Mouse (Mus musculus): ENCODE results near the gene Tigar. TPM values are rescaled to one million over a fixed set of nuclear protein-coding genes. Genes with fewer than 3 reads are reported as not detected.

The Tigar gene
- polyA plus RNA-seq, 1 experiment from 2014 or later: 8.3 TPM

DNA sequence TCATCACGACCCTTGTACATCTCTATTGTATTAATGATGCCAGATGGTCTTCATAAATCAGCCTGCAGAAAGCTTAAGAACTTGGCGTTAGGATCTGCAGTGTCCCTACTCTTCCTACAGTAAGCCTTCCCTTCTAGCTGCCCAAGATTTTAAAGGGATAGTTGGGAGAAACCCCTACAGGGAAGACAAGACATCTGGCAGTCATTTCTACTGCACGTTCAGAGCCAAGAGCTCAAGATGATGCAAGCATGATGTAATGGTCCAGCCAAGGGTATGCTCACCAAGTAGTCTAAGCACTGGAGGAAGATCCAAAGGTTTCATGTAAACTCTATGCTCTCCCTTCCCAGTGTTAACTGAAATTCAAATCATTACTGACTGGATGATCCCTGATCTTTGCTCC lies 23.4 kb upstream of the Tigar start:
- no peak overlapping the region for H3K4me2 ChIP-seq (replicated peaks)
- no peaks in the 10 kb centered on the region for H3K27me3 ChIP-seq
- H3K4me3 ChIP-seq: no peak overlapping the region
- no peak for ATAC-seq (ENCODE audit: low FRiP score)
- no peaks in the 10 kb centered on the region for H3K9me3 ChIP-seq (replicated peaks)
- H3K27ac ChIP-seq: no peak overlapping the region
- peaks cover 6% of the 10 kb centered on the region; the same call in 1 of the 2 replicates for H3K4me1 ChIP-seq
- no peak overlapping the region for H3K9ac ChIP-seq
- peaks cover 22% of the 10 kb centered on the region for H3K36me3 ChIP-seq
- 75% methylated on average over 3 of the region's 3 CpGs for WGBS

DNA sequence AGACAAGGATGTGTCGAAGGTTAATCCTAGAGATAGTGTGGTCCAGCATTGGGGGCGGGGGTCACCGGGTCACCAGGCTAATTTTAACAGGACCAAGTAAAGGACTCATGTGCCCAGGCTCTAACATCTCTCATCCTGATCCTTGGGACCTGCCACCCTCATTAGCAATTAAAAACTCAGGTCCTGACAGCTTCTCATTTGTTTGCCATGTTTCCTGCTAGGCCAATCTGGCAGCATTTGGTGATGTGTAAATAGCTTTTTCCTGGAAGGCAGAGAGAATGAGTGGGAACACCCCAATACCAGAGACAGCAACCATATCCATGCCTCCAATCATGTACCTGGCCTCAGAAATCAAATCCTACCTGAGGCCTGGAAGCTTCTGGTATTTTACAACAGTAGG lies 22.6 kb upstream of the Tigar start:
- Histone ChIP-seq H3K9ac (no peak overlapping the region), H3K36me3 (peaks cover 19% of the 10 kb centered on the region), H3K27ac (no peak overlapping the region), H3K27me3 (no peaks in the 10 kb centered on the region), H3K9me3 (replicated peaks) (no peaks in the 10 kb centered on the region), H3K4me1 (peaks cover 6% of the 10 kb centered on the region; the same call in 1 of the 2 replicates), H3K4me3 (no peak overlapping the region), H3K4me2 (replicated peaks) (no peak overlapping the region)
- no peak for ATAC-seq (ENCODE audit: low FRiP score)
- 86% methylated on average over 3 of the region's 3 CpGs for WGBS

DNA sequence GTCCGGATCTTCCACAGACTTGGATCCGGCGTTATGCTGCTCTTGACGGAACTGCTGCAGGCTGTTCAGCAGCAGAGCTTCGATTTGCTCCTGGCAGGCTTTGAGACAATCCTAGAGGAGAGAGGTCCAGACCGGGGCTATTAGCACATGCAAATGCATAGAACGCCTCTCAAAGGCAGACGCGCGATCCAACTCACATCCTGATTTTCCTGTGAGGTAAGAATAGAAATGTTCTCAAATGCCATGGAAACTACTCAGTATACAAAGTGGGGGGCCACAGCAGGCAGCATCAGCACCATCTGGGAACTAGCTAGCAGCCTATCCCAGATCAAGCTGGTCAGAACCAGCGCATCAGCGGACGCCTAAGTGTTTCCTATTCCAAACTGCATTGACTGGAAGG lies 21.0 kb upstream of the Tigar start:
- 67% methylated on average over 13 of the region's 13 CpGs for WGBS
- H3K36me3 ChIP-seq: peaks cover 15% of the 10 kb centered on the region
- no peak overlapping the region for H3K27ac ChIP-seq
- peaks cover 6% of the 10 kb centered on the region; the same call in 1 of the 2 replicates for H3K4me1 ChIP-seq
- H3K9me3 ChIP-seq (replicated peaks): no peaks in the 10 kb centered on the region
- ATAC-seq (ENCODE audit: low FRiP score): no peak
- H3K9ac ChIP-seq: no peak overlapping the region
- no peak overlapping the region for H3K4me2 ChIP-seq (replicated peaks)
- no peaks in the 10 kb centered on the region for H3K27me3 ChIP-seq
- H3K4me3 ChIP-seq: no peak overlapping the region

DNA sequence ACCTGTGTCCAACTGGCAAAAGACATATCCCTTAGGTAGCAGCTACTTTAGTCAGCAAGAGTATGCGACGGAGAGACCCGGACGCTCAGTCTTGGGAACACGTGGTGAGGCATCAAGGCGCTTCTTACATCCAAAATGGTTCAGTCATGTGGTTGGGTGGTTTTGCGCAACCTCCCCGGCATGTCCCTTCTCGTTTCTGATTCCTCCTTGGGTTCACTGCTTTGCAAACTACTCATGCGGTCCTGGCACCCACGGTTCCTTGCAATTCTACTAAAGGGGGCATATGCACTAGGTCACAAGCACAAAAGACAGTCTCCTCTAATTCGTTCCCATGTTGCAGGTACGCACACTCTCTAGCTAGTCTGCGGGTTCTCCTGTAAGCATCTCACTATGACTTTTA lies 20.3 kb upstream of the Tigar start:
- WGBS: 92% methylated on average over 14 of the region's 14 CpGs
- H3K4me1 ChIP-seq: peaks cover 6% of the 10 kb centered on the region; the same call in 1 of the 2 replicates
- H3K27me3 ChIP-seq: no peaks in the 10 kb centered on the region
- no peak overlapping the region for H3K4me3 ChIP-seq
- no peak overlapping the region for H3K27ac ChIP-seq
- no peak overlapping the region for H3K4me2 ChIP-seq (replicated peaks)
- peaks cover 15% of the 10 kb centered on the region for H3K36me3 ChIP-seq
- H3K9me3 ChIP-seq (replicated peaks): no peaks in the 10 kb centered on the region
- no peak for ATAC-seq (ENCODE audit: low FRiP score)
- H3K9ac ChIP-seq: no peak overlapping the region

DNA sequence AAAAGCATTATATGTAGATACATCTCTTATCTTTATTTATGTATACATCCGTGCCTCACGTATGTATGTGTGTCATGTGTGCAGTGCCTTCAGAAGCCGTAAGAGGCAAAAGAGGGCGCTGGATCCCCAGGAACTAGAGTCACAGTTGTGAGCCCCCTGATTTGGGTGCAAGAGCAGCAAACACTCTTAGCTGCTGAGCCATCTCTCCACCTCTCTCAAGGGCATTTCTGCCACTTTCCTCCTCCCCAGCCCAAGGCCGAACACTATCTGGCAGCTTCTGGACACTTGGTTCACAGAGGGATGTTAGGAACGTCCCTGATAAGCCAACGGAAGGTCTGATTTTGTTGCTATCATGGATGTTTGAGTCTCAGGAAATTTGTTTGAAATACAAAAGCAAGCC lies 14.1 kb upstream of the Tigar start:
- 86% methylated on average over 7 of the region's 7 CpGs for WGBS
- Histone ChIP-seq H3K4me2 (replicated peaks) (no peak overlapping the region), H3K27me3 (no peaks in the 10 kb centered on the region), H3K9me3 (replicated peaks) (no peaks in the 10 kb centered on the region), H3K27ac (no peak overlapping the region), H3K9ac (no peak overlapping the region), H3K36me3 (peaks cover 9% of the 10 kb centered on the region; the same call in 1 of the 2 replicates), H3K4me1 (no peaks in the 10 kb centered on the region), H3K4me3 (no peak overlapping the region)
- no peak for ATAC-seq (ENCODE audit: low FRiP score)

DNA sequence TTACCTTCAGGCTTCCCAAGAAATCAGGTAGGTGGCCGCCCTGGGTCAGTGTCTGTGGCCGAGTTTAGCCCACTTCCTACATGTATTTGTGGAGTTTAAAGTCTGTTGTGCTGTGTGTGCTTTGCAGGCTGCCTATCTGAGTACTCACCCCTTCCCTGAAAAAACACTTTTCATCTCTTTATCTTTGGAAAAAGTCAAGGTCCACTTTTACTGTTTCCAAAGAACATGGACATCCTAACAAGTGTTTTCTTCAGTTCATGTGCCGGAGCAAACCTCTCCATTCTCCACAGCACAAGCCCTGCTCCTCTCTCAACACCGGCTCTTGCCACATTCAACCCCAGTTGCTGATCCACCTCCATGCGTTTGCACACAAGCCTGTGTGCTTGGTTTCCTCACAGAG lies 13.6 kb upstream of the Tigar start:
- H3K4me1 ChIP-seq: no peaks in the 10 kb centered on the region
- H3K4me2 ChIP-seq (replicated peaks): no peak overlapping the region
- H3K27me3 ChIP-seq: no peaks in the 10 kb centered on the region
- no peak overlapping the region for H3K4me3 ChIP-seq
- H3K27ac ChIP-seq: no peak overlapping the region
- no peak for ATAC-seq (ENCODE audit: low FRiP score)
- H3K36me3 ChIP-seq: peaks cover 7% of the 10 kb centered on the region; the same call in 1 of the 2 replicates
- 87% methylated on average over 5 of the region's 5 CpGs for WGBS
- no peak overlapping the region for H3K9ac ChIP-seq
- H3K9me3 ChIP-seq (replicated peaks): no peaks in the 10 kb centered on the region

DNA sequence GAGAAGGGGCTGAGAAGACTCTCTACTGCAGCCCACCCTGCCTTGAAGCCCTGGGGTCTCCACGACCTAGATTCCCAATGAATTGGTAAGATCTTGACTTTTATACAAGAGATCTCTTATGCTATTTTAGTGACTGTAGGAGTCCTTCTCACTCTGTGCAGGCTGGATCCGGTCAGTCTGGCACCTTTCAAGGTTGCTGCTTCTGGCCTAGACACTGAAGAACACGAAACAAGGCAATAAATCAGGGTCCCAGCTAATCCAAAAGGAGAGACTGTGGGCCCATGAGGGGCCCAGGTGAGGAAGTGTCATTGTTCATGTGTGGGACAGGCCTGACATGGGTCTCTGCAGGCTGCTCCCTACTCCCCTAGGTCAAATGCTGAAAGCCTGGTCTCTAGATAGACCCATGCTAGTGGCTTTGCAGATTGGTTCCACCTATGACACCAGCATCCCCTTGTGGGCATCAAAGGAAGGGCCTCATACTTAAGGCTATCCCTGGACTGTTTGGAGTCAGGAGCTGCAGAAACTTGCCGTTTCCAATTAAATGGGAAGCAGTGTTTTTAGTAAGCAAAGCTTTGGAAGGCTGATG lies 13.0 kb upstream of the Tigar start:
- H3K27me3 ChIP-seq: no peaks in the 10 kb centered on the region
- no peak overlapping the region for H3K27ac ChIP-seq
- ATAC-seq (ENCODE audit: low FRiP score): no peak
- H3K9ac ChIP-seq: no peak overlapping the region
- no peaks in the 10 kb centered on the region for H3K9me3 ChIP-seq (replicated peaks)
- no peak overlapping the region for H3K4me3 ChIP-seq
- H3K4me2 ChIP-seq (replicated peaks): no peak overlapping the region
- H3K36me3 ChIP-seq: peaks cover under 1% of the 10 kb centered on the region; the same call in 1 of the 2 replicates
- 79% methylated on average over 4 of the region's 4 CpGs for WGBS
- H3K4me1 ChIP-seq: no peaks in the 10 kb centered on the region

DNA sequence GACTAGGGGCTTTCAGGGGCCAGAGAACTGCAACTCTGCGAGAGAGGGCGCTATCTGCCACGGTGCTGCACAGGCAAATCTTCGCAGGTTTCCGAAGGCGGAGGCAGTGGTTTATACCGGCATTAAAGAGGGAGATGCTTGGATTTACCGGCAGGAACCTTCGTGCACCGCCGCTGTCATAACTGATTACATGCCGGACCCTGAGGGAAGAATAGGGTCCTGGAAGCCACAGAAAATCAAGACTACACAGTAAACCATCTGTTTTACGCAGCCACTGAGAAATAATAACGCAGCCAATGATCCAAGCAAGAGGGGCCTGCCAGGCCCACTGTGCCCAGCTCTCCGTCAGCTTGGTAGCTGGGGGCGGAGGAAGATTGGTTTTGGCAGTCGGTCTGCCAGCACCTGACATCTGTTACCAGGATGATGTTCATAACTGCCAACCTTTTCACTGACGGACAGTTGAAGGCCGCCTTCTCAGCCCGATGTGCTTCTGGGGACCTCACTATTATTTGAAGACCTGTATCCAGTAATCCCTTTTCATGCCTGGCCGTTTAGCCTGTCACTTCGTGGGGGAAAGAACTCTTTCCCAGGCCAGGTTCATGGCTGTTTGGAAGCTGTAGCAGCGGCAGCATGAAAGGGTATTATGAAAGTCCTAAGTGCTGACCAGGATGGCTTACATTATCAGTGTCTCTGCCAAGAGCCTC lies 5.5 kb upstream of the Tigar start:
- Histone ChIP-seq H3K4me3 (no peak overlapping the region), H3K27ac (no peak overlapping the region), H3K4me1 (no peaks in the 10 kb centered on the region), H3K27me3 (no peaks in the 10 kb centered on the region), H3K36me3 (no peaks in the 10 kb centered on the region), H3K4me2 (replicated peaks) (no peak overlapping the region), H3K9me3 (replicated peaks) (no peaks in the 10 kb centered on the region), H3K9ac (no peak overlapping the region)
- no peak; the same call in 1 of the 2 replicates for ATAC-seq (ENCODE audit: low FRiP score)
- WGBS: 66% methylated on average over 23 of the region's 23 CpGs

DNA sequence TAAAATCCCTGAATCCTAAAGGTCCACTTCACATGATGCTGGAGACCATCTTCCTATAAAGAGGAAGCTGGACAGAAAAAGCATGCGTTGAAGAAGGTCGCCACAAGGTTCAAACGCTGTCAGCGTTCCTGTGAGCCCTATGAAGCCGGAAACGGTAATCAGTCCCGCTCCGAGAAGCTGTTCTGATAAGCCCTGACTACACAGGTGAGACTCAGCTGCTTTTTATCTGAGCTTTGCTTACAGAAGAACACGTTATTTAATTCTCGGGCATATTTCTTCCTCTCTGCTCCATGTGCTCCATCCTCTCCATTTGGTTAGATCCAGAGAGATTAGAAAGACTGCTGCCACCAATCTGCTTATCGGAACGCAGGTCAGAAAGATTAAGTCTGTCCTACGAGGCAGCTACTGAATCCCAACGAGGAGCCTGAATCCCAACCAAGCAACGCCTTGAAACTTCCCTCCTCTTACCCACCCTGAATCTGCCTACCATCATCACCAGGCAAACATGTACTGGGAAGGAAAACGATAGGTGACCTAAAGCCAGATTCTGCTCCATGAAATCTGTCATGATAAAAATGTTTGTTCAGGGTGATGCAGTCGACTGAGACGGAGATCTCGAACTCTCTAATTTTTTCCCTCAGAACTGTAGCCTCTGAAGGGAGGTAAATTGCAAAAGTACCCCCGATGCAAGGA lies 843 bp downstream of the Tigar start:
- peak overlapping the region; percentile 60 for H3K9ac ChIP-seq
- H3K36me3 ChIP-seq: no peaks in the 10 kb centered on the region
- WGBS: 48% methylated on average over 20 of the region's 20 CpGs
- H3K4me3 ChIP-seq: peak overlapping the region; percentile 48
- H3K4me1 ChIP-seq: peaks cover 8% of the 10 kb centered on the region
- no peak overlapping the region for H3K27ac ChIP-seq
- H3K4me2 ChIP-seq (replicated peaks): peak overlapping the region; percentile 87
- H3K27me3 ChIP-seq: no peaks in the 10 kb centered on the region
- ATAC-seq (ENCODE audit: low FRiP score): no peak
- H3K9me3 ChIP-seq (replicated peaks): no peaks in the 10 kb centered on the region

DNA sequence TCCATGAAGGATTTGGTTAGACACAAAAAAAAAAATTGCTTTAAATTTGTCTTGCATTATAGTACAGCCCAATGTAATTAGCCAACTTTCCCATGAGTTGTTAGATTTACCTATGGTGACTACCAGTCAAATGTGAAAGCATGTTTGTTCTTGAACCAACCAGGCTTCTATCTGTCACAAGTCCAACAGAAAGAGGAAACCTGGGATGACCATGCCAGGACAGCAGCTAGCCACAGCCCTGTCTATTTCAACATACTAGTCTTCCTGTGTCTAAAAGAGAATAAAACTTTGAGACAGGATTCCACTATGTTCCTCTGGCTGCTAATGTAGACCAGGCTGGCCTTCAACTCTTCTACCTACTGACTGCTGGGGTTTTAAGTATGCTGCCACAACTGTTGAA lies 1.9 kb downstream of the Tigar start:
- Histone ChIP-seq H3K4me2 (replicated peaks) (no peak overlapping the region), H3K27me3 (no peaks in the 10 kb centered on the region), H3K9ac (no peak overlapping the region), H3K9me3 (replicated peaks) (no peaks in the 10 kb centered on the region), H3K4me3 (no peak overlapping the region), H3K4me1 (peaks cover 8% of the 10 kb centered on the region), H3K27ac (no peak overlapping the region), H3K36me3 (no peaks in the 10 kb centered on the region)
- no peak for ATAC-seq (ENCODE audit: low FRiP score)

DNA sequence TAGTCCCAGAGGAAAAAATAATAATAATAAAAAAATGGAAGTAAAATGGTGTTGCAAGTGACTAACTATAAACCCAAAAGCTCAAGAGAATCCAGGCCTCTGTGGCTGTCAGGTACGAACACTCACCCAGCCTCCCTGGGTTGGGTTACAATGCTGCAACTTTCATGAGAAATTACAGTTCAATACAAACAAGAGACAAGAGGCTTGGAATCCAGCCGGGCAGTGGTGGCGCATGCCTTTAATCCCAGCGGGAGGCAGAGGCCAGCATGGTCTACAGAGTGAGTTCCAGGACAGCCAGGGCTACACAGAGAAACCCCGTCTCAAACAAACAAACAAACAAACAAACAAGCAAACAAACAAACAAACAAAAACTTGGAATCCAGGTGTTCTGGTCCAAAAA lies 2.6 kb downstream of the Tigar start:
- WGBS: 44% methylated on average over 5 of the region's 5 CpGs
- Histone ChIP-seq H3K9me3 (replicated peaks) (no peaks in the 10 kb centered on the region), H3K27ac (no peak overlapping the region), H3K9ac (no peak overlapping the region), H3K4me2 (replicated peaks) (no peak overlapping the region), H3K27me3 (no peaks in the 10 kb centered on the region), H3K4me1 (peaks cover 8% of the 10 kb centered on the region), H3K4me3 (no peak overlapping the region), H3K36me3 (no peaks in the 10 kb centered on the region)
- no peak for ATAC-seq (ENCODE audit: low FRiP score)

DNA sequence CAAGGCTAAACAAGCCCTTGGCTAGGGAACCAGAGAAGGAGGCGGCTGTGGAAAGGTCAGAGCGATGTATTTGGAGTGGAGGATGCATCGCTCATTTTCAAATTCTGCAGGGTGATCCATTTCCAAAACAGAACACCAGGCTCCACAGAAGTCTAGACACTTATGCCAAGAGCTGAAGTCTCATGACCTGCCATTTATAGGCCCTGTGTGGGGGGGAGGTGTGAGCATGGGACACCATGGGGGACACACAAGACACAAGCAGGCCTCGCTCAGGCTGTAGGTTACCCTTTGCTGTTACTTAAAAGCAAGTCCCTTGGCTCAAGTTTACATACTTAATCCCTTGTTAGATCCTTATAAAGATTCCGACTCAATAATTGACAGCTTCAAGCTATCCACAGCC lies 3.2 kb downstream of the Tigar start:
- no peak overlapping the region for H3K4me3 ChIP-seq
- H3K36me3 ChIP-seq: peaks cover 2% of the 10 kb centered on the region; the same call in 1 of the 2 replicates
- ATAC-seq (ENCODE audit: low FRiP score): no peak
- H3K27me3 ChIP-seq: no peaks in the 10 kb centered on the region
- H3K4me1 ChIP-seq: peaks cover 8% of the 10 kb centered on the region
- no peak overlapping the region for H3K27ac ChIP-seq
- 88% methylated on average over 5 of the region's 5 CpGs for WGBS
- H3K9me3 ChIP-seq (replicated peaks): no peaks in the 10 kb centered on the region
- no peak overlapping the region for H3K9ac ChIP-seq
- no peak overlapping the region for H3K4me2 ChIP-seq (replicated peaks)

Measured in hindbrain, embryonic 12.5 days (tissue).